Mouse (Mus musculus): ENCODE measurements around the gene Tbc1d17. TPM values are rescaled to one million over a fixed set of nuclear protein-coding genes. Genes with fewer than 3 reads are reported as not detected.

Gene Tbc1d17
- polyA plus RNA-seq, 1 experiment from 2014 or later = 59.1 TPM

DNA sequence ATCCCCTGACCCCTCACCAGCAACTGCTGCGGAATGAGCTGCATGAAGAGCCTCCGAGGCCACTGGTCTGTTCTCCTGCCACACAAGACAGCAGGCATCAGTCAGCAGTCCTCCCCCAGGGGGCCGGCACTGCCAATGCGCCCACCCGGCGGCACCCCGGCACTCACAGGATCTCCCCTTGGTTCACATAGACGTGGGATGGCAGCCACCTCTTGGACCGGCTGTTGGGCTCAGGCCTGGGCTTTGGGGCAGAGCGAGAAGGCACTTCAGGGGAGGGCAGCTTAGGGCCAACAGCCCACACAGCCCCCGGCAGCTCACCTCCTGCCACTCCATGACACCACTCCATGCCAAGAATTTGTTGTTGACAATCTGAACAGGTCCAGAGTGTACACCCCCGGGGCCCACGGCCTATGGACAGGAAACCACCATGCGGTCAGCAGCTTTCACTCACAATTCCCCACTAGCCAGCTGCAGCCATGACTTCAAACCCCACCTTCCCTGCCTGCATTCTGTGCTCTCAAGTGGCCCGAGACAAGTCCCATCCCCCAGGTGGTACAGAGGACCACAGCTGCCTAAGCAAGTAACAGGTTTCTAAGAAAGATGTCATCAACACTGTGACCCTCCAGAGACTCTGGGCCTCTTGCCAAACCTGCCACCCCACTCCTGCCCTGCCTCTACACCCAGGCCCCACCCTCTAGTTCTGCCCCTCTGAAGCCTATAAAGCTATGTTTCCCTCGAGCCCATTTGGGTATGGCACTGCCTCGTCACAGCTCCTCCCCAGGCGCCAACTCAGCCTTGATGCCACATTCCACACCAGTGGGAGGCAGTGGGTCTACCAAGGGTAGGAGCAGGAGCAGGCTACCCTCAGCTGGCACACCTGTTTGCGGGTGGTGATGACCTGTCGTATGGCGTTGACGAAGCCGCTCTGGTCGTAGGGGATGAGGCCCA is 16.0 kb upstream of the Tbc1d17 start:
- in situ Hi-C loops (cut with MboI; ENCODE audit: low pct_unique_long_range_greater_than_20kb) = loop anchor here (25.0 kb wide), 1 partner anchor 847 kb away; the partner anchor contains the start of genes Dbp, Fam83e, Rpl18 and Sphk2
- POLR2A ChIA-PET = interaction anchor here (0.6 to 1.0 kb wide), 2 partner anchors 9 to 27 kb away, joined by 3 read pairs; no protein-coding TSS in a partner anchor
- TF ChIP-seq CTCF (IDR thresholded peaks at IDR 0.05) = no peak
- ATAC-seq (no peak), DNase-seq (ENCODE audit: low read depth, low spot score) (no peak)
- no peaks in the 10 kb centered on the region for H3K27me3 ChIP-seq
- CTCF ChIA-PET = interaction anchor here (1.4 kb wide), 1 partner anchor 10 kb away, joined by 4 read pairs; no protein-coding TSS in a partner anchor

DNA sequence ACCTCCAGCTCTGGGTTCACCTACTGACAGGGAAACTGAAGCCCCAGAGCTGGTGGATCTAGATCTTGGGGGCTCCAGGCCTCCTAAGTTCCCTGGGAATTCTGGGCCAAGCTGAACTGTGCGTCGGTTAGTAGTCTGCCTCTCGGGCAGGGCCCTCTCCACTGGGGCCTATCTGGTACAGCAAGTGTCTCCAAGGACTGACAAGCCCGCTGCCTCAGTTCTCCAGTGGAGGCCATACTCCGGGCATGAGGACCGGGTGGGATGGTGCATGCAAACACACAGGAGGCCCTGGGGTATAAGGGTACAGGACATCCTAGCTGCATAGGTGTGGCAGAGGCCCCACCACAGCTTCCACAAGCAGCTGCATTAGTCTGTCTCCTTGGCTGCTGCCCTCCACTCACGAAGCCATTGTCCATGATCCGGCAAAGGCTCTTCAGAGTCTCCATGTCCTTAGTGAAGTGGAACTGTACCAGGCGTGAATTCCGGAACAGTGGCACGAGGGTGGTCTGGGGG is 15.2 kb upstream of the Tbc1d17 start:
- no peak for DNase-seq (ENCODE audit: low read depth, low spot score)
- ChIA-PET CTCF (interaction anchor here (1.4 kb wide), 1 partner anchor 9 kb away, joined by 4 read pairs; no protein-coding TSS in a partner anchor), POLR2A (no interaction called here)
- no peaks in the 10 kb centered on the region for H3K27me3 ChIP-seq
- TF ChIP-seq CTCF (IDR thresholded peaks at IDR 0.05) = no peak
- in situ Hi-C loops (cut with MboI; ENCODE audit: low pct_unique_long_range_greater_than_20kb) = loop anchor here (25.0 kb wide), 1 partner anchor 848 kb away; the partner anchor contains the start of genes Dbp, Fam83e, Rpl18 and Sphk2
- ATAC-seq = no peak

DNA sequence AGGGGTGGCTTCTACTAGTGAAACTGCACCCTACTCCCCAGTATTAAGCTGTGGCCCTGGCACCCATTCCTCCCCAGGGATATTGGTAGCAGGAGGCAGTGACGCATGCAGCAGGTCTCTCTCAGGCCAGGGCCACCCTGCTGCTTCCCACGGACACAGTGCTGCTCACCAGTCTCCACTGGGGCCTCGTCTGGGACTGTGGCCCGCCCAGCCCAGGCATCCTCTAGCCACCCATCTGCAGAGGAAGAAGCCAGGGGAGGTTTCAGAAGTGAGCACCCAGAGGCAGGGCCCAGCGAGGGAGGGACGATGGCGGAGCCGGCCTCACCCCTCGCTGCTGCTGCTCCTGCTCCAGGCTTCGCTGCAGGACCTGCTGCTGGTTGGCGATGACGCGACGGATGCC is 14.3 kb upstream of the Tbc1d17 start:
- CTCF ChIA-PET = no interaction called here
- POLR2A ChIA-PET = no interaction called here
- no peak for DNase-seq (ENCODE audit: low read depth, low spot score)
- no peak for ATAC-seq
- in situ Hi-C loops (cut with MboI; ENCODE audit: low pct_unique_long_range_greater_than_20kb) = loop anchor here (25.0 kb wide), 1 partner anchor 849 kb away; the partner anchor contains the start of genes Dbp, Fam83e, Rpl18 and Sphk2
- no peak for TF ChIP-seq CTCF (IDR thresholded peaks at IDR 0.05)
- H3K27me3 ChIP-seq = no peaks in the 10 kb centered on the region

DNA sequence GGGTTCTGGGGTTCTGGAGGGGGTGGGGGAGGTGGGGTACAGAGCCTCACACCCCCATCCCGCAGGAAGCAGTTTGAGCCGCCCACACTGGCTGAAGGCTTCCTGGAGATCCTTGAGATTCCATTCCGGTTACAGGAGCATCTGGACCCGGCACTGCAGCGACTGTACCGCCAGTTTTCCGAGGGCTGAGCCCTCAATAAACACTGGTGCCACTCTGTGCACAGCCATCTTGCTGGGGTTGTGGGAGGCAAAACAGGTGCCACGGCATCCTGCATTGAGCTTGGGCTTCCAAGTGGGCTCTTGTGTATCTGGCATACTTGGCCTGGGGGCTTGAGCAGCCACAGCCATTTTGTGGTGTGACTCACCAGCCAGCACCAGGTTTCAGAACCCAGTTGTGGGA is 13.6 kb upstream of the Tbc1d17 start:
- TF ChIP-seq CTCF (IDR thresholded peaks at IDR 0.05) = no peak
- no peaks in the 10 kb centered on the region for H3K27me3 ChIP-seq
- in situ Hi-C loops (cut with MboI; ENCODE audit: low pct_unique_long_range_greater_than_20kb) = loop anchor here (25.0 kb wide), 1 partner anchor 850 kb away; the partner anchor contains the start of genes Dbp, Fam83e, Rpl18 and Sphk2
- ATAC-seq (no peak), DNase-seq (ENCODE audit: low read depth, low spot score) (no peak)
- POLR2A ChIA-PET = no interaction called here
- CTCF ChIA-PET = no interaction called here

DNA sequence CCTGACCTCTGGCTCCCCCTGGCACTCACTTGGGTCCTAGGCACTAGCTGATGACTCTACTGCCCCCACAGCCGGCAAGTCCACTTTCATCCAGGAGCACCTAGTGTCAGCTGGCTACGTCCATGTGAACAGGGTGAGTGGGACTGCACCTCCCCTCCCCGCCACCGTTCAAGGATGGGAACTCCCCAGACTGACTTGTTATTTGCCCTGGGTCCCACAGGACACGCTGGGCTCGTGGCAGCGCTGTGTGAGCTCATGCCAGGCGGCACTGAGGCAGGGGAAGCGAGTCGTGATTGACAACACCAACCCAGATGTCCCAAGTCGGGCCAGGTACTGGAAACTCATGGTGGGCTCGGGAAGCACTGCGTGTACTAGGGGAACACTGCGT is 12.5 kb upstream of the Tbc1d17 start:
- TF ChIP-seq CTCF (IDR thresholded peaks at IDR 0.05) = no peak
- DNase-seq (ENCODE audit: low read depth, low spot score) (no peak), ATAC-seq (no peak)
- ChIA-PET POLR2A (interaction anchor here (1.0 kb wide), 1 partner anchor 35 kb away, joined by 3 read pairs; no protein-coding TSS in a partner anchor), CTCF (interaction anchor here (0.7 to 1.8 kb wide), 6 partner anchors 8 to 121 kb away, joined by 3 to 7 read pairs (median 4); partner anchors contain the start of gene Ptov1)
- H3K27me3 ChIP-seq = no peaks in the 10 kb centered on the region
- in situ Hi-C loops (cut with MboI; ENCODE audit: low pct_unique_long_range_greater_than_20kb) = loop anchor here (25.0 kb wide), 1 partner anchor 851 kb away; the partner anchor contains the start of genes Dbp, Fam83e, Rpl18 and Sphk2

DNA sequence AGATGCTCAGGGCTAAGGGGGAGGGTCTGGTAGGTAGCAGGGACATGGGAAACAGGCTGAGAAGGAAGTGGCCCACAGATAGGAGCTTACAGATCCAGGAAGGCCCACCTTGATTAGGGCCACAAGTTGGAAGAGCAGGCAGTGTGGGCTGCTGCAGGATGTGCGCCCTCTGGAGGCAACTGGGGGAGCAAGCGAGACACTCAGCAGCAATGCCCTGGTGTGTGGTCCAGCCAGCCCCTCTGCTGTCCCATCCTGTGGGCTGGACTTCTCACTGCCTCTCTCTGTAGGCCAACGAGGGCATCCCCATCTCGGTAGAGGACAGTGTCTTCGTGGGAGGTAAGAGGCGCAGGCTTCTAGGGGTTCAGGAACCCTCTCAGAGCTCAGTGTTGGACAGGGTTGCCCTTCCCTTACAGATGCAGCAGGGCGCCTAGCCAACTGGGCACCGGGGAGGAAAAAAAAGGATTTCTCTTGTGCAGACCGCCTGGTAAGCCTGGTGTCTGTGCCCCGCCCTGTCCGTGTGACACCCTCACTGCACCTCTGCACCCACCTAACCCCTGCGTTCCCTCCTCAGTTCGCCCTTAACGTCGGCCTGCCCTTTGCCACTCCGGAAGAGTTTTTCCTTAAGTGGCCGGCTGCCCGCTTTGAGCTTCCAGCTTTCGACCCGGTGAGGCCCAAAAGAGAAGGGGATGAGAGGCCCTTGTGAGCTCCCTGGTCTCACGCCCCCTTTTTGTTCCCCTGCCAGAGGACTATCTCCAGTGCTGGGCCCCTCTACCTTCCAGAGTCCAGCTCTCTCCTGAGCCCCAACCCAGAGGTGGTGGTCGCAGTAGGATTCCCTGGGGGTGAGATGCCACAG is 11.9 kb upstream of the Tbc1d17 start:
- TF ChIP-seq CTCF (IDR thresholded peaks at IDR 0.05) = no peak
- in situ Hi-C loops (cut with MboI; ENCODE audit: low pct_unique_long_range_greater_than_20kb) = loop anchor here (25.0 kb wide), 1 partner anchor 851 kb away; the partner anchor contains the start of genes Dbp, Fam83e, Rpl18 and Sphk2
- no peak for DNase-seq (ENCODE audit: low read depth, low spot score)
- peak; percentile 37 for ATAC-seq
- CTCF ChIA-PET = interaction anchor here (0.7 to 1.8 kb wide), 8 partner anchors 9 to 121 kb away, joined by 3 to 7 read pairs (median 4); partner anchors contain the start of gene Ptov1
- POLR2A ChIA-PET = interaction anchor here (1.0 kb wide), 1 partner anchor 36 kb away, joined by 3 read pairs; no protein-coding TSS in a partner anchor
- no peaks in the 10 kb centered on the region for H3K27me3 ChIP-seq

DNA sequence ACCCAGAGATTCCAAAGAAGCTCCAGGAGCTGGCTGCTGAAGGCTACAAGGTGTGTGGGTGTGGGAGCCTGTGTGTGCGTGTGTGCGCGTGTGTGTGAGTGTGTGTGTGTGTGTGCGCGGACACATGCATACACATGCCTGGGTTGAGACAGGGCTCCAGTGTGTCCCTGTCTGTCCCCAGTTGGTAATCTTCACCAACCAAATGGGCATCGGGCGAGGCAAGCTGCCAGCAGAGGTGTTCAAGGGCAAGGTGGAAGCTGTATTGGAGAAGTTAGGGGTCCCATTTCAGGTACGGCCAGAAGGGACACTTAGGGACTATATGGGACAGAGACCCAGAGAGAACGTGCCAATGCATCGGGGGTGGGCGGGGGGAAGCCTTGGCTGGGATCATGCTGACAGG is 11.0 kb upstream of the Tbc1d17 start:
- no peak for ATAC-seq
- CTCF ChIA-PET = interaction anchor here (0.7 to 1.8 kb wide), 6 partner anchors 9 to 122 kb away, joined by 3 to 7 read pairs (median 3); partner anchors contain the start of gene Ptov1
- no peak for TF ChIP-seq CTCF (IDR thresholded peaks at IDR 0.05)
- in situ Hi-C loops (cut with MboI; ENCODE audit: low pct_unique_long_range_greater_than_20kb) = loop anchor here (25.0 kb wide), 1 partner anchor 852 kb away; the partner anchor contains the start of genes Dbp, Fam83e, Rpl18 and Sphk2
- H3K27me3 ChIP-seq = no peaks in the 10 kb centered on the region
- POLR2A ChIA-PET = no interaction called here
- DNase-seq (ENCODE audit: low read depth, low spot score) = no peak

DNA sequence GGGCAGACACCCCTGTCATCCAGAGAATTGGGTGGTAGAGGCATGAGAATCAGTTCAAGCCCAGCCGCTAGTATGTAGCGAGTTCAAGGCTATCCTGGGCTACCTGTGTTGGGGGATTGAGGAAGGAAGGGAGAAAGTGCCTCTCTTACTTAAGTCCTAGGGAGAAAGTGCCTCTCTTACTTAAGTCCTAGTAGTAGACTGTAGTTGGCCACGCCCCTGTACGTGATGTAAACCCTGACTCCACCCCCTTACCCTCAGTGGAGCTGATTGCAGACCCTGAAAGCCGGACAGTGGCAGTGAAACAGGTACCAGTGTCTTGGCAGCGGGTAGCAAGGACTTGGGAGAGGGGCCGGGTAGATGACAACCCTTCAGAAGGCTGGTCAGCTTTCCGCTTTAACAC is 9.0 kb upstream of the Tbc1d17 start:
- ChIA-PET CTCF (interaction anchor here (0.8 kb wide), 1 partner anchor 12 kb away, joined by 3 read pairs; no protein-coding TSS in a partner anchor), POLR2A (interaction anchor here (0.6 to 2.6 kb wide), 3 partner anchors 8 to 39 kb away, joined by 3 to 9 read pairs (median 3); no protein-coding TSS in a partner anchor)
- H3K27me3 ChIP-seq = no peaks in the 10 kb centered on the region
- no peak for TF ChIP-seq CTCF (IDR thresholded peaks at IDR 0.05)
- no peak for ATAC-seq
- no peak for DNase-seq (ENCODE audit: low read depth, low spot score)
- in situ Hi-C loops (cut with MboI; ENCODE audit: low pct_unique_long_range_greater_than_20kb) = loop anchor here (25.0 kb wide), 1 partner anchor 854 kb away; the partner anchor contains the start of genes Dbp, Fam83e, Rpl18 and Sphk2

DNA sequence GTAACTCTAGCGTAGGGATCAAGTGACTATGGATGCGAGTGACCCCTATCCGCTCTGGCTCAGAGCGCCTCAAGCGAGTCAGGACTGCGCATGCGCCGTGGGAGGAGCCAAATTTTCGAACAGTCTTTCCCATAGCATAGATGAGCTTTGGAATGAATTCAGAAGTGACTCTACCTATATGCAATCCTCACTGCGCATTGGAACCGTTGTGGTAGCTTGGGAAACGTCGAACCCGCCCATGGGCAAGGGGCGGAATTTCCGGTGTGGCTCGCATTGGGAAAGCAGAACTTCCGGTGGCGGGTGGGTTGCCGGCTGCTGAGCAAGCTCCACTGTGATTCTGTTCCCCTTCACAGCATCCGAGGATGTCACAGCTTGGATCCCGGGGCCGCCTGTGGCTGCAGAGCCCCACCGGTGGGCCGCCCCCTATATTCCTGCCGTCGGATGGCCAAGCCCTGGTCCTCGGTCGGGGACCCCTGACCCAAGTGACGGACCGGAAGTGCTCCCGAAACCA is 8.2 kb upstream of the Tbc1d17 start, which contains the start of gene Pnkp:
Gene Pnkp, plus strand, starts transcription at position 98 of the 511 bp plus-strand sequence.
- peak; percentile 54 for DNase-seq (ENCODE audit: low read depth, low spot score)
- ATAC-seq = peak; percentile 3
- no peaks in the 10 kb centered on the region for H3K27me3 ChIP-seq
- TF ChIP-seq CTCF (IDR thresholded peaks at IDR 0.05) = no peak
- in situ Hi-C loops (cut with MboI; ENCODE audit: low pct_unique_long_range_greater_than_20kb) = loop anchor here (25.0 kb wide), 1 partner anchor 855 kb away; the partner anchor contains the start of genes Dbp, Fam83e, Rpl18 and Sphk2
- ChIA-PET POLR2A (interaction anchor here (0.6 to 2.6 kb wide), 2 partner anchors 11 to 293 kb away, joined by 3 to 9 read pairs; no protein-coding TSS in a partner anchor), CTCF (no interaction called here)
